Mouse (Mus musculus): Measurements from ENCODE around the gene Tmem208.

GRCm38 (mm10) chr8:105317941-105318340 lies 8.2 kb upstream of the Tmem208 start:
- TF ChIP-seq CTCF (IDR thresholded peaks at IDR 0.05; ENCODE audit: extremely low read depth, insufficient read depth, insufficient read length, insufficient replicate concordance): no peak
- TF ChIP-seq POLR2A (IDR thresholded peaks at IDR 0.05; ENCODE audit: low read depth, low read length): no peak
